Mouse (Mus musculus) ES-Bruce4 (cell line): ENCODE measurements around the gene Slc25a40.

Experiments
- CTCF ChIP-seq: IDR thresholded peaks from one replicate; pipeline ENCODE4 v1.8.1; 2011; ENCODE audit warnings: low read depth, low read length
- POLR2A ChIP-seq: IDR thresholded peaks from one replicate; pipeline ENCODE4 v1.8.1; 2011; ENCODE audit warnings: low read length; ENCODE audit not compliant: insufficient read depth

- TF ChIP-seq CTCF (no peak), POLR2A (no peak)
These were observed 65.5 kb downstream of the Slc25a40 start for GRCm38 (mm10) chr5:8487989-8488700.
